ENCODE assay signal across 21 mouse cellular contexts in genomic region chr8:128398472-128399091, GRCm38 (mm10). TPM values are rescaled to one million over a fixed set of nuclear protein-coding genes. Genes with fewer than 3 reads are reported as not detected.
A peak's percentile ranks its signal among the peaks of the same experiment; 100 is the strongest.
DNase-seq lines count a peak whose midpoint lies in the region; ATAC-seq lines count a peak whose summit lies in the region.
"Had no signal": no experiment of that assay in that cellular context is flagged by ENCODE, and none has a peak within 500 bp of the region (broad histone marks: within the 10 kb centered on the region; RNA-seq: fewer than 3 reads in every experiment).

No protein-coding gene starts in this region.

- no peak overlapping the region for H3K4me2 ChIP-seq in embryonic facial prominence, embryonic 14.5 days (ENCODE audit: low read depth, low read length)
- H3K4me2 ChIP-seq in midbrain, embryonic 14.5 days (ENCODE audit: low read length) = no peak overlapping the region
- no peak overlapping the region for H3K4me2 ChIP-seq in liver, embryonic 11.5 days
- H3K4me2 ChIP-seq: forebrain, embryonic 12.5 days; liver, embryonic 15.5 days; lung, embryonic 15.5 days; stomach, embryonic 15.5 days had no signal

- ATAC-seq in embryonic facial prominence, embryonic 14.5 days (ENCODE audit: low read depth) = peak; percentile 77
- ATAC-seq in midbrain, embryonic 14.5 days (ENCODE audit: low FRiP score, low TSS enrichment) = no peak
- no peak for ATAC-seq in liver, embryonic 11.5 days (replicated peaks; ENCODE audit: low FRiP score)

- peaks cover 3% of the 10 kb centered on the region; the same call in 1 of the 2 replicates for H3K4me1 ChIP-seq in embryonic facial prominence, embryonic 14.5 days (ENCODE audit: control insufficient read depth, insufficient read depth, low read length)
- peaks cover 31% of the 10 kb centered on the region for H3K4me1 ChIP-seq in embryonic facial prominence, embryonic 10.5 days
- peaks cover 8% of the 10 kb centered on the region; the same call in 1 of the 2 replicates for H3K4me1 ChIP-seq in midbrain, embryonic 14.5 days (ENCODE audit: control insufficient read depth, insufficient read depth, low read length)
- peaks cover 21% of the 10 kb centered on the region for H3K4me1 ChIP-seq in midbrain, embryonic 10.5 days
- H3K4me1 ChIP-seq in liver, embryonic 11.5 days (replicated peaks; ENCODE audit: control insufficient read depth, insufficient read depth, low read length) = no peaks in the 10 kb centered on the region; the same call in 1 of the 2 replicates
- H3K4me1 ChIP-seq: liver, embryonic 15.5 days; megakaryocyte, embryonic 14.5 days; stomach, embryonic 15.5 days had no signal

- no peak overlapping the region for H3K27ac ChIP-seq in embryonic facial prominence, embryonic 14.5 days (replicated peaks; ENCODE audit: low read depth, low read length)
- no peak overlapping the region for H3K27ac ChIP-seq in embryonic facial prominence, embryonic 10.5 days (replicated peaks)
- H3K27ac ChIP-seq in midbrain, embryonic 14.5 days (replicated peaks; ENCODE audit: low read depth, low read length) = no peak overlapping the region
- no peak overlapping the region for H3K27ac ChIP-seq in midbrain, embryonic 10.5 days (replicated peaks)
- no peak overlapping the region for H3K27ac ChIP-seq in liver, embryonic 11.5 days (ENCODE audit: low read depth, low read length)
- H3K27ac ChIP-seq: forebrain, embryonic 12.5 days; heart, embryonic 10.5 days; hindbrain, embryonic 10.5 days; kidney, postnatal 0 days; liver, embryonic 15.5 days; lung, embryonic 15.5 days; stomach, embryonic 15.5 days had no signal

- H3K9me3 ChIP-seq in embryonic facial prominence, embryonic 14.5 days (ENCODE audit: control insufficient read depth, low read length) = no peaks in the 10 kb centered on the region
- H3K9me3 ChIP-seq in embryonic facial prominence, embryonic 10.5 days = no peaks in the 10 kb centered on the region
- H3K9me3 ChIP-seq in midbrain, embryonic 14.5 days (ENCODE audit: control insufficient read depth, low read length) = no peaks in the 10 kb centered on the region
- H3K9me3 ChIP-seq in midbrain, embryonic 10.5 days (replicated peaks) = no peaks in the 10 kb centered on the region
- no peaks in the 10 kb centered on the region for H3K9me3 ChIP-seq in liver, embryonic 11.5 days (ENCODE audit: control insufficient read depth, low read length)
- H3K9me3 ChIP-seq: forebrain, embryonic 12.5 days; heart, embryonic 10.5 days; hindbrain, embryonic 10.5 days; liver, embryonic 15.5 days; lung, embryonic 15.5 days; megakaryocyte, embryonic 14.5 days; stomach, embryonic 15.5 days had no signal

- no peak overlapping the region for H3K4me3 ChIP-seq in embryonic facial prominence, embryonic 14.5 days (ENCODE audit: low read depth, low read length)
- H3K4me3 ChIP-seq in embryonic facial prominence, embryonic 10.5 days = no peak overlapping the region
- no peak overlapping the region for H3K4me3 ChIP-seq in midbrain, embryonic 14.5 days (replicated peaks; ENCODE audit: low read depth, low read length)
- H3K4me3 ChIP-seq in midbrain, embryonic 10.5 days = no peak overlapping the region
- no peak overlapping the region for H3K4me3 ChIP-seq in liver, embryonic 11.5 days (ENCODE audit: low read depth, low read length)
- H3K4me3 ChIP-seq: forebrain, embryonic 12.5 days; heart, embryonic 10.5 days; hindbrain, embryonic 10.5 days; liver, embryonic 15.5 days; lung, embryonic 15.5 days; megakaryocyte, embryonic 14.5 days; stomach, embryonic 15.5 days had no signal

- H3K9ac ChIP-seq in embryonic facial prominence, embryonic 14.5 days (ENCODE audit: low read depth, low read length) = no peak overlapping the region
- no peak overlapping the region for H3K9ac ChIP-seq in midbrain, embryonic 14.5 days (replicated peaks; ENCODE audit: low read length)
- H3K9ac ChIP-seq in liver, embryonic 11.5 days (ENCODE audit: low read depth, low read length) = no peak overlapping the region
- H3K9ac ChIP-seq: forebrain, embryonic 12.5 days; liver, embryonic 15.5 days; lung, embryonic 15.5 days; stomach, embryonic 15.5 days had no signal

- H3K36me3 ChIP-seq in embryonic facial prominence, embryonic 14.5 days (ENCODE audit: control insufficient read depth, insufficient read depth, low read length) = no peaks in the 10 kb centered on the region
- no peaks in the 10 kb centered on the region for H3K36me3 ChIP-seq in embryonic facial prominence, embryonic 10.5 days (replicated peaks)
- no peaks in the 10 kb centered on the region for H3K36me3 ChIP-seq in midbrain, embryonic 14.5 days (ENCODE audit: control insufficient read depth, insufficient read depth, low read length)
- H3K36me3 ChIP-seq in midbrain, embryonic 10.5 days = no peaks in the 10 kb centered on the region
- H3K36me3 ChIP-seq in liver, embryonic 11.5 days (ENCODE audit: control insufficient read depth, insufficient read depth, low read length) = no peaks in the 10 kb centered on the region
- H3K36me3 ChIP-seq: forebrain, embryonic 12.5 days; heart, embryonic 10.5 days; hindbrain, embryonic 10.5 days; liver, embryonic 15.5 days; lung, embryonic 15.5 days; stomach, embryonic 15.5 days had no signal

- no peaks in the 10 kb centered on the region for H3K27me3 ChIP-seq in embryonic facial prominence, embryonic 14.5 days (replicated peaks; ENCODE audit: control insufficient read depth, insufficient read depth, low read length)
- 0 out of 2 replicates have a peak, but pooled peaks cover 4% of the 10 kb centered on the region for H3K27me3 ChIP-seq in embryonic facial prominence, embryonic 10.5 days (replicated peaks; ENCODE audit: low read depth, poor library complexity, severe bottlenecking)
- no peaks in the 10 kb centered on the region for H3K27me3 ChIP-seq in midbrain, embryonic 14.5 days (ENCODE audit: control insufficient read depth, insufficient read depth, low read length)
- H3K27me3 ChIP-seq in midbrain, embryonic 10.5 days (ENCODE audit: low read depth, poor library complexity, severe bottlenecking) = no peaks in the 10 kb centered on the region
- no peaks in the 10 kb centered on the region for H3K27me3 ChIP-seq in liver, embryonic 11.5 days (replicated peaks; ENCODE audit: control insufficient read depth, insufficient read depth, low read length)
- H3K27me3 ChIP-seq: forebrain, embryonic 12.5 days; liver, embryonic 15.5 days; lung, embryonic 15.5 days; stomach, embryonic 15.5 days had no signal

- 77% methylated on average over 11 of the region's 11 CpGs for WGBS in embryonic facial prominence, embryonic 14.5 days
- WGBS in embryonic facial prominence, embryonic 10.5 days = 74% methylated on average over 11 of the region's 11 CpGs
- 71% methylated on average over 11 of the region's 11 CpGs for WGBS in midbrain, embryonic 14.5 days
- WGBS in midbrain, embryonic 10.5 days = 91% methylated on average over 11 of the region's 11 CpGs
- 83% methylated on average over 11 of the region's 11 CpGs for WGBS in liver, embryonic 11.5 days

- peak; percentile 36 for DNase-seq in embryonic facial prominence, embryonic 14.5 days (ENCODE audit: low spot score)
- no peak for DNase-seq in embryonic facial prominence, embryonic 10.5 days (ENCODE audit: low spot score)
- DNase-seq in layer of hippocampus, adult 11-12 months (ENCODE audit: low spot score) = peak; percentile 40
- no peak for DNase-seq in layer of hippocampus, postnatal 10 days (ENCODE audit: low spot score in 2 of 2)
- peak; percentile 19 for DNase-seq in midbrain, embryonic 14.5 days
- no peak for DNase-seq in midbrain, embryonic 10.5 days (ENCODE audit: low spot score)
- DNase-seq in liver, embryonic 11.5 days (ENCODE audit: low spot score) = no peak
- DNase-seq: adrenal gland, postnatal 10 days; cerebellum, adult 9-10 months; kidney, adult 2 months; lung, postnatal 36 days; thymus, adult 18-20 months; thymus, postnatal 36 days had no signal

RNA-seq across cellular contexts. Expression of gene Nrp1, which starts 40.2 kb away (rescaled TPM):
- polyA plus RNA-seq in embryonic facial prominence, embryonic 14.5 days (2014; fragmentation: Nextera tagmentation; extraction: Ambion mirVana) = 94.6 and 105 TPM in 2 replicates
- 34.2 and 39.4 TPM in 2 replicates for polyA plus RNA-seq in embryonic facial prominence, embryonic 10.5 days (2016; fragmentation: Nextera tagmentation; extraction: Ambion mirVana)
- 100 to 1,000 TPM; 157 to 165 TPM for total RNA-seq in layer of hippocampus, postnatal 10 days (2021)
- polyA plus RNA-seq in midbrain, embryonic 14.5 days (2014; fragmentation: Nextera tagmentation; extraction: Ambion mirVana) = 53.8 and 61.7 TPM in 2 replicates
- polyA plus RNA-seq in midbrain, embryonic 10.5 days (2016; fragmentation: Nextera tagmentation; extraction: Ambion mirVana) = 19.6 and 20.9 TPM in 2 replicates
- polyA plus RNA-seq in liver, embryonic 11.5 days (2014; fragmentation: Nextera tagmentation; extraction: Ambion mirVana) = 48.5 and 55.3 TPM in 2 replicates

Comparison
In these comparisons a context has a peak if more than half of its experiments do, and no peak if none do; other contexts are left out.
1. DNase-seq: peak in embryonic facial prominence, embryonic 14.5 days (single experiment), layer of hippocampus, adult 11-12 months (single experiment) and midbrain, embryonic 14.5 days (single experiment); none in embryonic facial prominence, embryonic 10.5 days (single experiment), layer of hippocampus, postnatal 10 days (0 of 2), midbrain, embryonic 10.5 days (single experiment) and liver, embryonic 11.5 days (single experiment).